Mouse (Mus musculus): ENCODE measurements around the gene Kctd13. TPM values are rescaled to one million over a fixed set of nuclear protein-coding genes. Genes with fewer than 3 reads are reported as not detected.

Kctd13 gene
- polyA plus RNA-seq, 1 experiment = 21.5 TPM

DNA sequence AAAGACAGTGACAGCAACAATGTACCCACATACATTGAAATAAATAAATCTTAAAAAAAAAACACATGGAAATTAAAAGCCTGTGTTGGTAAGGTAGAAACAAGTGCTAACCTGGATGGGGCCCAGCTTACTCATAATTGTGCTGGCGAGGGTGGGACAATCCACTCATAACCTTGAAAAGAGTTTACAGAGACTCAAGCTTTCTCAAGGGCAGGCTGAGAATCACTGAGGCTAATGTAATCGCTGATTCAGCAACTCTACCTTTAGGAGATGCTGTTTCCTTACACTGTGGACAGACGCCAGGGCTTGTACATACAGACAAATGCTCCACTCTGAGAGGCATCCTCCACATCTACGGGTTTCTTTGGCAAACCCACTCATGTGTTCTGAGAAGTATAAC is 8.7 kb upstream of the Kctd13 start:
- no peak overlapping the region for H3K27ac ChIP-seq (ENCODE audit: insufficient read depth, low read length)
- H3K36me3 ChIP-seq (ENCODE audit: control insufficient read depth, insufficient read depth, low read length) = no peaks in the 10 kb centered on the region
- H3K4me3 ChIP-seq (ENCODE audit: extremely low read depth, insufficient read depth, insufficient read length) = no peak overlapping the region
- H3K4me1 ChIP-seq (ENCODE audit: control insufficient read depth, insufficient read depth, insufficient read length) = no peaks in the 10 kb centered on the region
- no peak for DNase-seq (ENCODE audit: low read depth in 1 of 2, low spot score in 2 of 2)
- 85% methylated on average over 4 of the region's 4 CpGs for WGBS
- TF ChIP-seq POLR2A (IDR thresholded peaks at IDR 0.05; ENCODE audit: low read depth, low read length) = no peak
- no peak for TF ChIP-seq CTCF (IDR thresholded peaks at IDR 0.05; ENCODE audit: extremely low read depth, insufficient read depth, insufficient read length, insufficient replicate concordance)
- no peaks in the 10 kb centered on the region for H3K27me3 ChIP-seq (ENCODE audit: control insufficient read depth, insufficient read depth, low read length)

DNA sequence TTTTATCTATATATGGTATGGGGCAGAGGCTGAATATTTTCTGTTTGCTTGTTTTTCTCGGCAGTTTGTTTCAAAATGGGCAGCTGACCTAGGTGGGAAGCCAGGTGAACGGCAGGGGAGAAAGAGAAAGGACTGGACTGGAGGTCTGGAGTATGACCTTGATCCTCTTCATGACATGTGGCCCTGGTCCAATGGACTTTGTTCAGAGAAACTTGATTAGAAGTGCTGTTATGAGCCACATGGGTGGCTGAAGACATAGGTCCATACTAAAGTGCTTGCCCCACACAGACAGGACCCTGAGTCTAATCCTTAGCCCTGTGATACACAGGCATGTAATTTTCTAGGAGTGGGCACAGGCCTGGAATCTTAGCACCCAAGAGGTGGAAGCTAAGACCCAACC is 7.1 kb upstream of the Kctd13 start:
- H3K36me3 ChIP-seq (ENCODE audit: control insufficient read depth, insufficient read depth, low read length) = no peaks in the 10 kb centered on the region
- H3K27me3 ChIP-seq (ENCODE audit: control insufficient read depth, insufficient read depth, low read length) = no peaks in the 10 kb centered on the region
- no peak for DNase-seq (ENCODE audit: low read depth in 1 of 2, low spot score in 2 of 2)
- TF ChIP-seq CTCF (IDR thresholded peaks at IDR 0.05; ENCODE audit: extremely low read depth, insufficient read depth, insufficient read length, insufficient replicate concordance) (no peak), POLR2A (IDR thresholded peaks at IDR 0.05; ENCODE audit: low read depth, low read length) (no peak)
- no peaks in the 10 kb centered on the region for H3K4me1 ChIP-seq (ENCODE audit: control insufficient read depth, insufficient read depth, insufficient read length)
- 83% methylated on average over 2 of the region's 2 CpGs for WGBS
- no peak overlapping the region for H3K27ac ChIP-seq (ENCODE audit: insufficient read depth, low read length)
- no peak overlapping the region for H3K4me3 ChIP-seq (ENCODE audit: extremely low read depth, insufficient read depth, insufficient read length)

DNA sequence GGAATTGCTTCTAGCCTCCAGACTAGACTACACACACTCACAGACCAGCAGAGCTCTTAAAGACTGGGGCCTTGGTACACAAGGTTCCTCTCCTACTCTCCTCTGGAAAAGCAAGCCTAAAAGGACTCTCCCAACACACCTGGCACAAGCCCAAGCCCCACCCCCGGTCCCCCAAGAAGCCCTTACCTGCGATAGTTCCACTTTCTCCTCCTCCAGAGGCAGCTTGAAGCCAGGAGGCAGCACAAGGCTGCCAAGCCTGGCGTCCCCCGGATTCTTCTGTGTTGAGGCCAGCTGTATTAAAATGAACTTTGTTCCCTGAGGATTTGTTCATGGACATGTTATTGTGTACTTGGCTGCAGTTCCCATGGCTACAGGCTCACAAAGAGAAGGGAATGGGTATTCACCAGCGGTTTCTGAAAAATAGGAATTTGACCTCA is 6.0 kb upstream of the Kctd13 start, which contains the start of gene Tmem219:
Gene Tmem219, minus strand, starts transcription at position 294 of the 437 bp plus-strand sequence.
- DNase-seq (ENCODE audit: low read depth in 1 of 2, low spot score in 2 of 2) = no peak
- no peaks in the 10 kb centered on the region for H3K27me3 ChIP-seq (ENCODE audit: control insufficient read depth, insufficient read depth, low read length)
- H3K36me3 ChIP-seq (ENCODE audit: control insufficient read depth, insufficient read depth, low read length) = no peaks in the 10 kb centered on the region
- 83% methylated on average over 5 of the region's 5 CpGs for WGBS
- H3K4me1 ChIP-seq (ENCODE audit: control insufficient read depth, insufficient read depth, insufficient read length) = no peaks in the 10 kb centered on the region
- no peak within 1 kb of the TSS for H3K4me3 ChIP-seq (ENCODE audit: extremely low read depth, insufficient read depth, insufficient read length)
- TF ChIP-seq CTCF (IDR thresholded peaks at IDR 0.05; ENCODE audit: extremely low read depth, insufficient read depth, insufficient read length, insufficient replicate concordance) (no peak), POLR2A (IDR thresholded peaks at IDR 0.05; ENCODE audit: low read depth, low read length) (no peak)
- H3K27ac ChIP-seq (ENCODE audit: insufficient read depth, low read length) = no peak within 1 kb of the TSS

DNA sequence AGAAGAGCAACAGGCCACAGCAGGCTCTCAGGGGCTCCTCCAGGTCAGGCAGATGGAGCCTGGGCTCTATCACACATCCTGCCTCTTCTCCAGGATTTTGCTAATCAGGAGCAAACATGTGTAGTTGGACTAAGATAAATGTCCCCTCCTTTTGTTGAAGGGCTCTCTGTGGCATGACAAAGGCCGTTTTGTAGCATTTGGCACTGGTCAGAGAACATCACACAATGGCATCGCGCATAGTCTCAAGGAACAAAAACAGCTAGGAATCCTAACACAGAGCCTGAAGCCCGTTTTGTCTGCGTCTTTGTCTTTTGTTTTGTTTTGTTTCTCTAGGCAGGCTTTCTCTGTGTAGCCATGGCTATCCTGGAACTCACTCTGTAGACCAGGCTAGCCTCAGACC is 4.7 kb upstream of the Kctd13 start:
- Histone ChIP-seq H3K27me3 (ENCODE audit: control insufficient read depth, insufficient read depth, low read length) (no peaks in the 10 kb centered on the region), H3K4me3 (ENCODE audit: extremely low read depth, insufficient read depth, insufficient read length) (no peak overlapping the region), H3K4me1 (ENCODE audit: control insufficient read depth, insufficient read depth, insufficient read length) (no peaks in the 10 kb centered on the region), H3K36me3 (ENCODE audit: control insufficient read depth, insufficient read depth, low read length) (no peaks in the 10 kb centered on the region), H3K27ac (ENCODE audit: insufficient read depth, low read length) (no peak overlapping the region)
- no peak for DNase-seq (ENCODE audit: low read depth in 1 of 2, low spot score in 2 of 2)
- TF ChIP-seq POLR2A (IDR thresholded peaks at IDR 0.05; ENCODE audit: low read depth, low read length) (no peak), CTCF (IDR thresholded peaks at IDR 0.05; ENCODE audit: extremely low read depth, insufficient read depth, insufficient read length, insufficient replicate concordance) (no peak)
- WGBS = 78% methylated on average over 5 of the region's 5 CpGs

DNA sequence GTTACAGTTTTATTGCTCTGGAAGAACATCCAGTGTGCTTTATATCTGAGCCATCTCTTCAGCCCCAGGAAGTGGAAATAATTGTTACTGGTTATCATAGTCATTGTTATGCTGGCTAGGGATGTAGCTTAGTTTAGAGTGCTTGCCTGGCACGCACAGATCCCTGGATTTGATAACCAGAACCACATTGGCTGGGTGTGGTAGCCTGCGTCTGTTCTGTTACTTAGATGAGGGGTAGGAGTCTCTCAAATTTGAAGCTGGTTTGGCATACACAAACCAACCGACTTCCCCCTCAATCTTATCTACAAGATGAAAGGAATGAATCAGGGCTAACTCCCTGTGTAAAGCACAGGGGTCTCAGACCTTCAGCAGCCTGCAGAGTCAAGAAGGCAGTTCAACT is 2.4 kb upstream of the Kctd13 start:
- 50% methylated on average over 3 of the region's 3 CpGs for WGBS
- Histone ChIP-seq H3K4me1 (ENCODE audit: control insufficient read depth, insufficient read depth, insufficient read length) (peaks cover 4% of the 10 kb centered on the region; the same call in 1 of the 2 replicates), H3K36me3 (ENCODE audit: control insufficient read depth, insufficient read depth, low read length) (peaks cover 5% of the 10 kb centered on the region; the same call in 1 of the 2 replicates), H3K27ac (ENCODE audit: insufficient read depth, low read length) (no peak overlapping the region), H3K4me3 (ENCODE audit: extremely low read depth, insufficient read depth, insufficient read length) (no peak overlapping the region), H3K27me3 (ENCODE audit: control insufficient read depth, insufficient read depth, low read length) (no peaks in the 10 kb centered on the region)
- no peak for TF ChIP-seq POLR2A (IDR thresholded peaks at IDR 0.05; ENCODE audit: low read depth, low read length)
- no peak for TF ChIP-seq CTCF (IDR thresholded peaks at IDR 0.05; ENCODE audit: extremely low read depth, insufficient read depth, insufficient read length, insufficient replicate concordance)
- no peak for DNase-seq (ENCODE audit: low read depth in 1 of 2, low spot score in 2 of 2)

DNA sequence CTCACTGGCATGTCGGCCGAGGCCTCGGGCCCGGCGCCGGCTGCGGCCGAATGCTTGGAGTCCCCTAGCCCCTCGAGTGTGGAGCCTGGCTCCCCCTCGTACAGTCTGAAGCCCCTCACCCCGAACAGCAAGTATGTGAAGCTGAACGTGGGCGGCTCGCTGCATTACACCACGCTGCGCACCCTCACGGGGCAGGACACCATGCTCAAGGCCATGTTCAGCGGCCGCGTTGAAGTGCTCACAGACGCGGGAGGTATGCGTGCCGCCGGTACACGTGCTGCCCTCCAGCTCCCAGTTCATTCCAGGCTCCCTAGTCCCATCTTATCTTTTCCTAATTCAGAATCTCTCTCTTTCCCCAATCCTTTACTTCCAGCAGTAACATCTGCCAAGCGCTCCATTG is 367 bp downstream of the Kctd13 start:
- peaks cover 10% of the 10 kb centered on the region for H3K36me3 ChIP-seq (ENCODE audit: control insufficient read depth, insufficient read depth, low read length)
- H3K27ac ChIP-seq (ENCODE audit: insufficient read depth, low read length) = no peak overlapping the region
- peak overlapping the region; percentile 76 for H3K4me3 ChIP-seq (ENCODE audit: extremely low read depth, insufficient read depth, insufficient read length)
- peaks cover 4% of the 10 kb centered on the region; the same call in 1 of the 2 replicates for H3K4me1 ChIP-seq (ENCODE audit: control insufficient read depth, insufficient read depth, insufficient read length)
- H3K27me3 ChIP-seq (ENCODE audit: control insufficient read depth, insufficient read depth, low read length) = no peaks in the 10 kb centered on the region
- under 1% methylated on average over 27 of the region's 27 CpGs for WGBS
- DNase-seq (ENCODE audit: low read depth in 1 of 2, low spot score in 2 of 2) = no peak
- no peak for TF ChIP-seq CTCF (IDR thresholded peaks at IDR 0.05; ENCODE audit: extremely low read depth, insufficient read depth, insufficient read length, insufficient replicate concordance)
- TF ChIP-seq POLR2A (IDR thresholded peaks at IDR 0.05; ENCODE audit: low read depth, low read length) = no peak

DNA sequence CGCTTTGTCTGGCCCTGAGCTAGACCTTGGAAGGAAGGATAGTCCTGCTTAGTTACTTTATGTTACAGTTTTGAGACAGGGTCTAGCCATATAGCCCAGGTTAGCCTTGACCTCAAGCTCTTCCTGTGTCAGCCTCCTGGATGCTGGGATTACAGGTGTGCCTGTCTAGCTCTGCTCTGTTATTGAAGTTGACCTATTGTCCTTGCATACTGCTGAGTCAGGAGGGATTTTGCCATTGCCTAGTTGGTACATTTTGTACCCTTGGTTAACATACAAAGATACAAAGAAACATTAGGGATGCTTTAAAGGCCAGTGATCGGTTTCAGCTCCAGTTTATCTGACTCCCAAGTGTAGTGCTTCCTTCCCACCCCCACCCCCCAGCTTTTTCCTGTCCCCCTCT is 4.0 kb downstream of the Kctd13 start:
- no peak for DNase-seq (ENCODE audit: low read depth in 1 of 2, low spot score in 2 of 2)
- Histone ChIP-seq H3K27ac (ENCODE audit: insufficient read depth, low read length) (no peak overlapping the region), H3K36me3 (ENCODE audit: control insufficient read depth, insufficient read depth, low read length) (peaks cover 18% of the 10 kb centered on the region), H3K4me3 (ENCODE audit: extremely low read depth, insufficient read depth, insufficient read length) (no peak overlapping the region), H3K4me1 (ENCODE audit: control insufficient read depth, insufficient read depth, insufficient read length) (peaks cover 4% of the 10 kb centered on the region; the same call in 1 of the 2 replicates), H3K27me3 (ENCODE audit: control insufficient read depth, insufficient read depth, low read length) (no peaks in the 10 kb centered on the region)
- WGBS = 94% methylated on average over 2 of the region's 2 CpGs
- TF ChIP-seq POLR2A (IDR thresholded peaks at IDR 0.05; ENCODE audit: low read depth, low read length) (no peak), CTCF (IDR thresholded peaks at IDR 0.05; ENCODE audit: extremely low read depth, insufficient read depth, insufficient read length, insufficient replicate concordance) (no peak)

Data from spleen, adult 2 months (tissue).